Mouse (Mus musculus): ENCODE results near the gene Ung. TPM values are rescaled to one million over a fixed set of nuclear protein-coding genes. Genes with fewer than 3 reads are reported as not detected.

Gene Ung
- polyA plus RNA-seq, 1 experiment from 2014 or later = 38.2 TPM

GRCm38 (mm10) chr5:114187108-114187507, 56.9 kb downstream of the Ung start:
- no peaks in the 10 kb centered on the region for H3K27me3 ChIP-seq (replicated peaks; ENCODE audit: control insufficient read depth, insufficient read depth, low read length)
- 74% methylated on average over 2 of the region's 2 CpGs for WGBS
- no peaks in the 10 kb centered on the region for H3K4me1 ChIP-seq (replicated peaks; ENCODE audit: control insufficient read depth, insufficient read depth, low read length)
- no peaks in the 10 kb centered on the region for H3K9me3 ChIP-seq (ENCODE audit: control insufficient read depth, low read length)
- no peak overlapping the region for H3K4me2 ChIP-seq (ENCODE audit: low read length)
- H3K4me3 ChIP-seq (ENCODE audit: low read depth, low read length) = no peak overlapping the region
- no peak overlapping the region for H3K9ac ChIP-seq (ENCODE audit: low read length)
- H3K27ac ChIP-seq (ENCODE audit: low read depth) = no peak overlapping the region
- DNase-seq (ENCODE audit: low spot score) (no peak), ATAC-seq (replicated peaks; ENCODE audit: low FRiP score, low TSS enrichment, low read depth) (no peak)
- no peaks in the 10 kb centered on the region for H3K36me3 ChIP-seq (ENCODE audit: control insufficient read depth, insufficient read depth, low read length)

Other genes starting within 250 kb of the Ung start
- gene Coro1c, start 221.6 kb upstream of the Ung start, polyA plus RNA-seq (2014; fragmentation: Nextera tagmentation; extraction: Ambion mirVana) = 185 and 200 TPM in 2 replicates
- 19.4 and 19.6 TPM in 2 replicates for gene Ssh1, start 136.5 kb upstream of the Ung start, polyA plus RNA-seq (2014; fragmentation: Nextera tagmentation; extraction: Ambion mirVana)
- 5.1 and 5.7 TPM in 2 replicates for gene Dao, start 126.7 kb upstream of the Ung start, polyA plus RNA-seq (2014; fragmentation: Nextera tagmentation; extraction: Ambion mirVana)
- 10.1 and 11.4 TPM in 2 replicates for gene Usp30, start 64.9 kb upstream of the Ung start, polyA plus RNA-seq (2014; fragmentation: Nextera tagmentation; extraction: Ambion mirVana)
- gene Svop, start 38.8 kb upstream of the Ung start, polyA plus RNA-seq (2014; fragmentation: Nextera tagmentation; extraction: Ambion mirVana) = 3.1 and 3.7 TPM in 2 replicates
- 9.4 and 12.6 TPM in 2 replicates for gene Alkbh2, start 2.2 kb upstream of the Ung start, polyA plus RNA-seq (2014; fragmentation: Nextera tagmentation; extraction: Ambion mirVana)
- 2.3 and 2.4 TPM in 2 replicates for gene Acacb, start 16.1 kb downstream of the Ung start, polyA plus RNA-seq (2014; fragmentation: Nextera tagmentation; extraction: Ambion mirVana)
- not detected in 2 replicates for gene Foxn4, start 143.4 kb downstream of the Ung start, polyA plus RNA-seq (2014; fragmentation: Nextera tagmentation; extraction: Ambion mirVana)
- 4.4 and 4.6 TPM in 2 replicates for gene Myo1h, start 158.8 kb downstream of the Ung start, polyA plus RNA-seq (2014; fragmentation: Nextera tagmentation; extraction: Ambion mirVana)

All from intestine, embryonic 14.5 days (tissue).